ENCODE assay signal across 29 mouse cellular contexts in genomic region chr10:22822896-22823295, GRCm38 (mm10). TPM values are rescaled to one million over a fixed set of nuclear protein-coding genes. Genes with fewer than 3 reads are reported as not detected.
A peak's percentile ranks its signal among the peaks of the same experiment; 100 is the strongest.
DNase-seq lines count a peak whose midpoint lies in the region; ATAC-seq and TF ChIP-seq lines count a peak whose summit lies in the region.
"Had no signal": no experiment of that assay in that cellular context is flagged by ENCODE, and none has a peak within 500 bp of the region (broad histone marks: within the 10 kb centered on the region; RNA-seq: fewer than 3 reads in every experiment).

No protein-coding gene starts in this region.

- no peaks in the 10 kb centered on the region for H3K36me3 ChIP-seq in kidney, embryonic 16.5 days (ENCODE audit: insufficient read depth, low read length)
- no peaks in the 10 kb centered on the region for H3K36me3 ChIP-seq in lung, postnatal 0 days (ENCODE audit: insufficient read depth, low read length)
- no peaks in the 10 kb centered on the region for H3K36me3 ChIP-seq in intestine, embryonic 16.5 days (ENCODE audit: control insufficient read depth, insufficient read depth, low read length)
- no peaks in the 10 kb centered on the region for H3K36me3 ChIP-seq in stomach, embryonic 15.5 days
- H3K36me3 ChIP-seq in liver, embryonic 11.5 days (ENCODE audit: control insufficient read depth, insufficient read depth, low read length) = no peaks in the 10 kb centered on the region
- H3K36me3 ChIP-seq: heart, embryonic 10.5 days; hindbrain, embryonic 13.5 days; limb, embryonic 12.5 days had no signal

- H3K4me3 ChIP-seq in kidney, embryonic 16.5 days (ENCODE audit: low read length) = peak overlapping the region; percentile 1; the same call in 1 of the 2 replicates
- no peak overlapping the region for H3K4me3 ChIP-seq in lung, postnatal 0 days (ENCODE audit: low read depth, low read length)
- 0 out of 2 replicates have a peak overlapping the region, but pooled peaks have one; percentile 5 for H3K4me3 ChIP-seq in intestine, embryonic 16.5 days (ENCODE audit: low read length)
- H3K4me3 ChIP-seq in stomach, embryonic 15.5 days (replicated peaks) = no peak overlapping the region; the same call in 1 of the 2 replicates
- H3K4me3 ChIP-seq in liver, embryonic 11.5 days (ENCODE audit: low read depth, low read length) = no peak overlapping the region
- H3K4me3 ChIP-seq: forebrain, embryonic 13.5 days; heart, embryonic 10.5 days; hindbrain, embryonic 13.5 days; limb, embryonic 12.5 days had no signal

- no peak for TF ChIP-seq EP300 in lung, postnatal 0 days (IDR thresholded peaks at IDR 0.05)

- H3K9me3 ChIP-seq in kidney, embryonic 16.5 days (ENCODE audit: low read length) = no peaks in the 10 kb centered on the region
- H3K9me3 ChIP-seq in lung, postnatal 0 days (ENCODE audit: low read length) = no peaks in the 10 kb centered on the region
- H3K9me3 ChIP-seq in intestine, embryonic 16.5 days (ENCODE audit: control insufficient read depth, low read length) = no peaks in the 10 kb centered on the region
- H3K9me3 ChIP-seq in stomach, embryonic 15.5 days = no peaks in the 10 kb centered on the region
- H3K9me3 ChIP-seq in liver, embryonic 11.5 days (ENCODE audit: control insufficient read depth, low read length) = no peaks in the 10 kb centered on the region
- H3K9me3 ChIP-seq: forebrain, embryonic 13.5 days; heart, embryonic 10.5 days; hindbrain, embryonic 13.5 days; limb, embryonic 12.5 days had no signal

- H3K4me1 ChIP-seq in kidney, embryonic 16.5 days (ENCODE audit: insufficient read depth, low read length) = peaks cover 13% of the 10 kb centered on the region; the same call in 1 of the 2 replicates
- peaks cover 4% of the 10 kb centered on the region; the same call in 1 of the 2 replicates for H3K4me1 ChIP-seq in lung, postnatal 0 days (ENCODE audit: insufficient read depth, low read depth, low read length)
- peaks cover 5% of the 10 kb centered on the region; the same call in 1 of the 2 replicates for H3K4me1 ChIP-seq in intestine, embryonic 16.5 days (ENCODE audit: control insufficient read depth, insufficient read depth, low read length)
- H3K4me1 ChIP-seq in stomach, embryonic 15.5 days = no peaks in the 10 kb centered on the region; the same call in 1 of the 2 replicates
- no peaks in the 10 kb centered on the region; the same call in 1 of the 2 replicates for H3K4me1 ChIP-seq in liver, embryonic 11.5 days (replicated peaks; ENCODE audit: control insufficient read depth, insufficient read depth, low read length)

- H3K27me3 ChIP-seq in kidney, embryonic 16.5 days (ENCODE audit: insufficient read depth, low read length) = no peaks in the 10 kb centered on the region; the same call in 1 of the 2 replicates
- peaks cover 17% of the 10 kb centered on the region for H3K27me3 ChIP-seq in lung, postnatal 0 days (replicated peaks; ENCODE audit: insufficient read depth, low read length)
- peaks cover 16% of the 10 kb centered on the region; the same call in 1 of the 2 replicates for H3K27me3 ChIP-seq in intestine, embryonic 16.5 days (replicated peaks; ENCODE audit: control insufficient read depth, insufficient read depth, low read length)
- H3K27me3 ChIP-seq in stomach, embryonic 15.5 days (replicated peaks) = 0 out of 2 replicates have a peak, but pooled peaks cover 2% of the 10 kb centered on the region
- peaks cover 49% of the 10 kb centered on the region for H3K27me3 ChIP-seq in liver, embryonic 11.5 days (replicated peaks; ENCODE audit: control insufficient read depth, insufficient read depth, low read length)

- no peak overlapping the region for H3K9ac ChIP-seq in kidney, embryonic 16.5 days (replicated peaks; ENCODE audit: low read length)
- no peak overlapping the region for H3K9ac ChIP-seq in lung, postnatal 0 days (replicated peaks; ENCODE audit: low read depth)
- H3K9ac ChIP-seq in intestine, embryonic 16.5 days (ENCODE audit: low read depth, low read length) = no peak overlapping the region
- no peak overlapping the region for H3K9ac ChIP-seq in stomach, embryonic 15.5 days
- no peak overlapping the region for H3K9ac ChIP-seq in liver, embryonic 11.5 days (ENCODE audit: low read depth, low read length)
- H3K9ac ChIP-seq: forebrain, embryonic 13.5 days; hindbrain, embryonic 13.5 days; limb, embryonic 12.5 days had no signal

- TF ChIP-seq CTCF in lung, postnatal 0 days (IDR thresholded peaks at IDR 0.05) = no peak

- peak overlapping the region; percentile 53 for H3K4me2 ChIP-seq in kidney, embryonic 16.5 days (replicated peaks; ENCODE audit: low read depth, low read length)
- peak overlapping the region; percentile 18; the same call in 1 of the 2 replicates for H3K4me2 ChIP-seq in lung, postnatal 0 days (replicated peaks; ENCODE audit: low read depth, low read length)
- H3K4me2 ChIP-seq in intestine, embryonic 16.5 days (ENCODE audit: low read depth, low read length) = peak overlapping the region; percentile 13; the same call in 1 of the 2 replicates
- peak overlapping the region; percentile 25; the same call in 1 of the 2 replicates for H3K4me2 ChIP-seq in stomach, embryonic 15.5 days
- no peak overlapping the region for H3K4me2 ChIP-seq in liver, embryonic 11.5 days
- H3K4me2 ChIP-seq: forebrain, embryonic 13.5 days; hindbrain, embryonic 13.5 days; limb, embryonic 12.5 days had no signal

- ATAC-seq in kidney, embryonic 16.5 days (ENCODE audit: low FRiP score, low TSS enrichment) = no peak
- no peak for ATAC-seq in lung, postnatal 0 days
- no peak for ATAC-seq in intestine, embryonic 16.5 days
- no peak for ATAC-seq in stomach, embryonic 15.5 days (ENCODE audit: insufficient read depth, low FRiP score, low read depth)
- ATAC-seq in liver, embryonic 11.5 days (replicated peaks; ENCODE audit: low FRiP score) = no peak
- ATAC-seq: forebrain, embryonic 13.5 days had no signal

- intact Hi-C loops in heart, postnatal 36 days (cut with DNase I) = no loop called here

- DNase-seq in kidney, adult 18-20 months = no peak
- DNase-seq in lung, postnatal 0 days (ENCODE audit: low spot score) = no peak
- no peak for DNase-seq in lung, postnatal 10 days
- no peak for DNase-seq in liver, embryonic 11.5 days (ENCODE audit: low spot score)
- no peak for DNase-seq in heart, postnatal 36 days
- DNase-seq: adrenal gland, postnatal 36 days; B cell, adult 2 months; cerebellum, adult 18-20 months; cerebellum, postnatal 14 days; gastrocnemius, postnatal 14 days; heart, postnatal 4 days; kidney, adult 9 months; layer of hippocampus, adult 9-11 months; midbrain, embryonic 14.5 days; right cerebral cortex, postnatal 25 days; thymus, postnatal 14 days had no signal

- H3K27ac ChIP-seq in kidney, embryonic 16.5 days (ENCODE audit: low read length) = peak overlapping the region; percentile 96
- H3K27ac ChIP-seq in lung, postnatal 0 days (ENCODE audit: low read length) = no peak overlapping the region
- peak overlapping the region; percentile 42; the same call in 1 of the 2 replicates for H3K27ac ChIP-seq in intestine, embryonic 16.5 days (ENCODE audit: low read length)
- H3K27ac ChIP-seq in stomach, embryonic 15.5 days = peak overlapping the region; percentile 41; the same call in 1 of the 2 replicates
- H3K27ac ChIP-seq in liver, embryonic 11.5 days (ENCODE audit: low read depth, low read length) = no peak overlapping the region
- H3K27ac ChIP-seq: forebrain, embryonic 13.5 days; heart, embryonic 10.5 days; hindbrain, embryonic 13.5 days; limb, embryonic 12.5 days; macrophage had no signal

- WGBS in kidney, embryonic 16.5 days = 10% methylated on average over 6 of the region's 6 CpGs
- WGBS in lung, postnatal 0 days = 17% methylated on average over 6 of the region's 6 CpGs
- WGBS in intestine, embryonic 16.5 days = 12% methylated on average over 6 of the region's 6 CpGs
- WGBS in stomach, embryonic 15.5 days = 14% methylated on average over 6 of the region's 6 CpGs
- WGBS in liver, embryonic 11.5 days = 20% methylated on average over 6 of the region's 6 CpGs

RNA-seq across cellular contexts. Expression of gene Tcf21, which starts 2.9 kb away (rescaled TPM):
- polyA plus RNA-seq in kidney, embryonic 16.5 days (2015; fragmentation: Nextera tagmentation; extraction: Ambion mirVana) = 357 and 367 TPM in 2 replicates
- polyA plus RNA-seq in lung, postnatal 0 days (2015; fragmentation: Nextera tagmentation; extraction: Ambion mirVana) = 697 and 750 TPM in 2 replicates
- polyA plus RNA-seq in intestine, embryonic 16.5 days (2015; fragmentation: Nextera tagmentation; extraction: Ambion mirVana) = 133 and 145 TPM in 2 replicates
- polyA plus RNA-seq in stomach, embryonic 15.5 days (2015; fragmentation: Nextera tagmentation; extraction: Ambion mirVana) = 211 and 218 TPM in 2 replicates
- polyA plus RNA-seq in liver, embryonic 11.5 days (2014; fragmentation: Nextera tagmentation; extraction: Ambion mirVana) = 21.9 and 25.1 TPM in 2 replicates
- 10 to 100 TPM; 10.3 to 12.4 TPM for total RNA-seq in heart, postnatal 36 days (2021)
- total RNA-seq: gastrocnemius, postnatal 14 days; granulocyte monocyte progenitor cell, adult 5-6 weeks; left cerebral cortex, postnatal 14 days; megakaryocyte-erythroid progenitor cell, adult 5-6 weeks; neutrophil, adult 5-6 weeks had no signal
- polyA plus RNA-seq: cortical plate, adult 2 months; macrophage; midbrain, embryonic 14.5 days had no signal

Comparison
In these comparisons a context has a peak if more than half of its experiments do, and no peak if none do; other contexts are left out.
1. H3K27ac ChIP-seq: peak in kidney, embryonic 16.5 days (single experiment), intestine, embryonic 16.5 days (single experiment) and stomach, embryonic 15.5 days (single experiment); none in lung, postnatal 0 days (single experiment) and liver, embryonic 11.5 days (single experiment).
2. H3K4me3 ChIP-seq: peak in kidney, embryonic 16.5 days (single experiment) and intestine, embryonic 16.5 days (single experiment); none in lung, postnatal 0 days (single experiment), stomach, embryonic 15.5 days (single experiment) and liver, embryonic 11.5 days (single experiment).